Mouse (Mus musculus) right cerebral cortex, postnatal 36 days (tissue): ENCODE measurements around the gene Gm11634.

Experiments
- DNase-seq, 2 experiments: peaks; one replicate each; pipeline ENCODE4 v3.0.0; 2022; ENCODE audit warnings: low spot score in 2 of 2, mixed read lengths in 1 of 2

Gm11634 gene

GRCm38 (mm10) chr11:101568421-101568820, 30.6 kb downstream of the Gm11634 start:
- no peak for DNase-seq

- peak; percentile 11 to 21 for DNase-seq
Observed at GRCm38 (mm10) chr11:101562391-101562790, 36.7 kb downstream of the Gm11634 start.

- no peak for DNase-seq
Observed at GRCm38 (mm10) chr11:101556954-101557353, 42.1 kb downstream of the Gm11634 start.

GRCm38 (mm10) chr11:101556541-101556940, 42.5 kb downstream of the Gm11634 start:
- DNase-seq = no peak

GRCm38 (mm10) chr11:101553354-101553930, 45.6 kb downstream of the Gm11634 start:
- no peak for DNase-seq

- peak; percentile 99 to 100 for DNase-seq
Observed at GRCm38 (mm10) chr11:101552476-101553300, 46.4 kb downstream of the Gm11634 start.

- peak; percentile 85 to 87 for DNase-seq
Observed at GRCm38 (mm10) chr11:101551751-101552475, 47.1 kb downstream of the Gm11634 start, which contains the start of the genes Brca1 and Nbr1. TSS of gene Brca1 (minus strand) at chr11:101551955. TSS of gene Nbr1 (plus strand) at chr11:101552149.

- no peak for DNase-seq
Observed at GRCm38 (mm10) chr11:101548526-101548925, 50.5 kb downstream of the Gm11634 start.

- no peak for DNase-seq
Observed at GRCm38 (mm10) chr11:101544132-101544531, 54.9 kb downstream of the Gm11634 start.
